Mouse (Mus musculus): ENCODE measurements at regions not wholly inside any gene's neighbourhood (a gene's known extent, or its start where the extent isn't known, plus 50 kb on each side); places are given as distances from the start of the nearest gene placed in this dataset.

- DNase-seq (ENCODE audit: low read depth), result no peak
These were observed 722.3 kb downstream of the Vrk1 start for GRCm38 (mm10) chr12:106732108-106732857.

- DNase-seq (ENCODE audit: low read depth), result no peak
These were observed 738.7 kb downstream of the Vrk1 start for GRCm38 (mm10) chr12:106748765-106749164.

- DNase-seq (ENCODE audit: low read depth), result no peak
These were observed 724.9 kb upstream of the 3110018I06Rik start for GRCm38 (mm10) chr12:106763552-106763951.

- no peak for DNase-seq (ENCODE audit: low read depth)
These were observed 723.9 kb upstream of the 3110018I06Rik start for GRCm38 (mm10) chr12:106764516-106764915.

- DNase-seq (ENCODE audit: low read depth), result no peak
These were observed 714.9 kb upstream of the 3110018I06Rik start for GRCm38 (mm10) chr12:106773536-106773935.

- DNase-seq (ENCODE audit: low read depth), result no peak
These were observed 691.8 kb upstream of the 3110018I06Rik start for GRCm38 (mm10) chr12:106796596-106796995.

- DNase-seq (ENCODE audit: low read depth), result no peak
These were observed 668.7 kb upstream of the 3110018I06Rik start for GRCm38 (mm10) chr12:106819736-106820135.

- no peak for DNase-seq (ENCODE audit: low read depth)
These were observed 666.1 kb upstream of the 3110018I06Rik start for GRCm38 (mm10) chr12:106822311-106822710.

GRCm38 (mm10) chr12:106828542-106828941 is 659.9 kb upstream of the 3110018I06Rik start:
- DNase-seq (ENCODE audit: low read depth), result no peak

- no peak for DNase-seq (ENCODE audit: low read depth)
These were observed 659.1 kb upstream of the 3110018I06Rik start for GRCm38 (mm10) chr12:106829323-106829722.

GRCm38 (mm10) chr12:106835241-106835640 is 653.2 kb upstream of the 3110018I06Rik start:
- no peak for DNase-seq (ENCODE audit: low read depth)

- no peak for DNase-seq (ENCODE audit: low read depth)
These were observed 648.8 kb upstream of the 3110018I06Rik start for GRCm38 (mm10) chr12:106839618-106840017.

GRCm38 (mm10) chr12:106840150-106840651 is 648.2 kb upstream of the 3110018I06Rik start:
- DNase-seq (ENCODE audit: low read depth), result no peak

- no peak for DNase-seq (ENCODE audit: low read depth)
These were observed 646.4 kb upstream of the 3110018I06Rik start for GRCm38 (mm10) chr12:106841996-106842395.

- no peak for DNase-seq (ENCODE audit: low read depth)
These were observed 646.0 kb upstream of the 3110018I06Rik start for GRCm38 (mm10) chr12:106842396-106842795.

GRCm38 (mm10) chr12:106851666-106852065 is 636.8 kb upstream of the 3110018I06Rik start:
- DNase-seq (ENCODE audit: low read depth), result peak; percentile 53

- no peak for DNase-seq (ENCODE audit: low read depth)
These were observed 635.7 kb upstream of the 3110018I06Rik start for GRCm38 (mm10) chr12:106852736-106853135.

- no peak for DNase-seq (ENCODE audit: low read depth)
These were observed 634.7 kb upstream of the 3110018I06Rik start for GRCm38 (mm10) chr12:106853711-106854240.

- no peak for DNase-seq (ENCODE audit: low read depth)
These were observed 632.9 kb upstream of the 3110018I06Rik start for GRCm38 (mm10) chr12:106855520-106855919.

GRCm38 (mm10) chr12:106861638-106862037 is 626.8 kb upstream of the 3110018I06Rik start:
- DNase-seq (ENCODE audit: low read depth), result no peak

GRCm38 (mm10) chr12:106864076-106864475 is 624.4 kb upstream of the 3110018I06Rik start:
- DNase-seq (ENCODE audit: low read depth), result no peak

- no peak for DNase-seq (ENCODE audit: low read depth)
These were observed 620.4 kb upstream of the 3110018I06Rik start for GRCm38 (mm10) chr12:106868036-106868435.

- DNase-seq (ENCODE audit: low read depth), result no peak
These were observed 617.0 kb upstream of the 3110018I06Rik start for GRCm38 (mm10) chr12:106871481-106871880.

Data from naive thymus-derived CD4-positive, alpha-beta T cell, adult 2 months (primary cell).